Comparison of ENCODE assay signal across 7 mouse cellular contexts in genomic region chr10:44526751-44527591, GRCm38 (mm10). TPM values are rescaled to one million over a fixed set of nuclear protein-coding genes. Genes with fewer than 3 reads are reported as not detected.
DNase-seq lines count a peak whose midpoint lies in the region; ATAC-seq and TF ChIP-seq lines count a peak whose summit lies in the region.

No protein-coding gene starts in this region.

- DNase-seq in thymus, postnatal 0 days (ENCODE audit: low spot score): peak; percentile 27
- no peak for DNase-seq in thymus, adult 18-20 months
- peak; percentile 64 for DNase-seq in embryo, embryonic 10 days (ENCODE audit: low spot score)
- DNase-seq in heart, postnatal 0 days (ENCODE audit: low spot score): no peak
- DNase-seq in kidney, postnatal 14 days: peak; percentile 61
- peak; percentile 52 to 60 for DNase-seq in lung, postnatal 4 days
- DNase-seq in retina, postnatal 1 day: peak; percentile 61

- peak overlapping the region; percentile 39 for H3K4me3 ChIP-seq in heart, postnatal 0 days (ENCODE audit: low read depth, low read length)

- H3K4me1 ChIP-seq in heart, postnatal 0 days (ENCODE audit: control insufficient read depth, insufficient read depth): peaks cover 5% of the 10 kb centered on the region; the same call in 1 of the 2 replicates

- TF ChIP-seq EP300 in heart, postnatal 0 days (IDR thresholded peaks at IDR 0.05; ENCODE audit: low read depth): no peak

- no peak for TF ChIP-seq CTCF in heart, postnatal 0 days (IDR thresholded peaks at IDR 0.05; ENCODE audit: low read depth)

- no peak overlapping the region for H3K27ac ChIP-seq in heart, postnatal 0 days (ENCODE audit: low read depth)

- no peaks in the 10 kb centered on the region for H3K36me3 ChIP-seq in heart, postnatal 0 days (replicated peaks; ENCODE audit: control insufficient read depth, insufficient read depth, low read length)

- peaks cover 62% of the 10 kb centered on the region for H3K27me3 ChIP-seq in heart, postnatal 0 days (ENCODE audit: control insufficient read depth, insufficient read depth, low read length)

- no peak overlapping the region for H3K9ac ChIP-seq in heart, postnatal 0 days (replicated peaks; ENCODE audit: low read depth, low read length)

- no peaks in the 10 kb centered on the region for H3K9me3 ChIP-seq in heart, postnatal 0 days (replicated peaks; ENCODE audit: control insufficient read depth, low read length)

- WGBS in heart, postnatal 0 days: 4% methylated on average over 31 of the region's 31 CpGs

- peak overlapping the region; percentile 54 for H3K4me2 ChIP-seq in heart, postnatal 0 days (ENCODE audit: low read depth, low read length)

- ATAC-seq in heart, postnatal 0 days (ENCODE audit: insufficient read depth, low read depth): no peak

RNA-seq across cellular contexts. Expression of gene Prdm1, which starts 1.3 kb away (rescaled TPM):
- 0.51 and 0.65 TPM in 2 replicates for polyA plus RNA-seq in thymus, postnatal 0 days (2015; fragmentation: Nextera tagmentation; extraction: Ambion mirVana)
- total RNA-seq in heart, postnatal 0 days (2014; rRNA removed; ENCODE audit: low replicate concordance): 0.85 and 1.1 TPM in 2 replicates
- polyA plus RNA-seq in heart, postnatal 0 days (2015; fragmentation: Nextera tagmentation; extraction: Ambion mirVana): 0.48 and 0.63 TPM in 2 replicates

Comparison
In these comparisons a context has a peak if more than half of its experiments do, and no peak if none do; other contexts are left out.
1. DNase-seq: peak in thymus, postnatal 0 days (single experiment), embryo, embryonic 10 days (single experiment), kidney, postnatal 14 days (single experiment), lung, postnatal 4 days (2 of 2) and retina, postnatal 1 day (single experiment); none in thymus, adult 18-20 months (0 of 2) and heart, postnatal 0 days (single experiment).